Comparison of ENCODE assay signal across 24 mouse cellular contexts in the genomic region with DNA sequence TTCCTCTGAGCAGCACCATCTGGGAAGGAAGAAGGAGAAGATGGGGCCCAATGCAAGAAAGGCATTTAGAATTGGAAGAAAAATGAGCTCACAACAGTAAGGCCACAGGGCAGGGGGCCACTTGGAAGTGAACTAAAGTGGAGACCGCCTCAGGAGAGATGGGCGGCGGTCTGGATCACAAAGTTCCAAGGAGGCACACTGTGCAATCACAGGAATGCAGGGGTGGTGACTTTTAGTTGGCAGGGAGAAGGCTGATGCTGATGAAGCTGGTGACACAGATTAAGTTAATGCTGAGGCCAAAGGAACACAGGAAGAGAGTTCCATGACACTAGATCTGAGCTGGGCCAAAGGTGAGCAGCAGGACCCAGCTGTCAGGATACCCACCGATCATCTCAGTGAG. TPM values are rescaled to one million over a fixed set of nuclear protein-coding genes. Genes with fewer than 3 reads are reported as not detected.
DNase-seq lines count a peak whose midpoint lies in the region; ATAC-seq lines count a peak whose summit lies in the region.
"Had no signal": no experiment of that assay in that cellular context is flagged by ENCODE, and none has a peak within 500 bp of the region (broad histone marks: within the 10 kb centered on the region; RNA-seq: fewer than 3 reads in every experiment).

No protein-coding gene starts in this region.

- no peak overlapping the region for H3K4me2 ChIP-seq in heart, embryonic 12.5 days
- H3K4me2 ChIP-seq in heart, embryonic 11.5 days, result no peak overlapping the region
- H3K4me2 ChIP-seq in heart, embryonic 14.5 days (ENCODE audit: low read length), result peak overlapping the region; percentile 34
- H3K4me2 ChIP-seq: forebrain, embryonic 15.5 days; hindbrain, embryonic 13.5 days; limb, embryonic 12.5 days; liver, embryonic 13.5 days had no signal

- H3K9ac ChIP-seq in heart, embryonic 12.5 days, result no peak overlapping the region
- no peak overlapping the region for H3K9ac ChIP-seq in heart, embryonic 11.5 days (ENCODE audit: low read depth, low read length)
- no peak overlapping the region for H3K9ac ChIP-seq in heart, embryonic 14.5 days (ENCODE audit: low read length)
- H3K9ac ChIP-seq: forebrain, embryonic 15.5 days; hindbrain, embryonic 13.5 days; limb, embryonic 12.5 days; liver, embryonic 13.5 days had no signal

- no peak overlapping the region for H3K4me3 ChIP-seq in heart, embryonic 12.5 days
- H3K4me3 ChIP-seq in heart, embryonic 11.5 days (ENCODE audit: low read depth, low read length), result no peak overlapping the region
- H3K4me3 ChIP-seq in heart, embryonic 14.5 days (ENCODE audit: control insufficient read depth in 1 of 2, insufficient read depth in 1 of 2, low read depth in 1 of 2, low read length in 2 of 2), result no peak overlapping the region
- H3K4me3 ChIP-seq: embryonic facial prominence, embryonic 10.5 days; forebrain, embryonic 15.5 days; hindbrain, embryonic 13.5 days; limb, embryonic 12.5 days; liver, embryonic 13.5 days had no signal

- 53% methylated on average over 4 of the region's 4 CpGs for WGBS in heart, embryonic 12.5 days
- WGBS in heart, embryonic 11.5 days (ENCODE audit: insufficient replicate concordance), result 56% methylated on average over 4 of the region's 4 CpGs
- 33% methylated on average over 4 of the region's 4 CpGs for WGBS in heart, embryonic 14.5 days

- H3K27ac ChIP-seq in heart, embryonic 12.5 days (ENCODE audit: poor library complexity, severe bottlenecking), result 0 out of 2 replicates have a peak overlapping the region, but pooled peaks have one; percentile 12
- no peak overlapping the region for H3K27ac ChIP-seq in heart, embryonic 11.5 days (ENCODE audit: low read depth, low read length)
- peak overlapping the region; percentile 12 to 52; a peak in 3 of 4 replicates for H3K27ac ChIP-seq in heart, embryonic 14.5 days (replicated peaks in 1 of 2; ENCODE audit: control insufficient read depth in 1 of 2, insufficient read depth in 1 of 2, low read depth in 2 of 2, low read length in 2 of 2)
- H3K27ac ChIP-seq: embryonic facial prominence, embryonic 10.5 days; forebrain, embryonic 15.5 days; hindbrain, embryonic 13.5 days; limb, embryonic 12.5 days; liver, embryonic 13.5 days had no signal

- no peaks in the 10 kb centered on the region for H3K36me3 ChIP-seq in heart, embryonic 12.5 days
- H3K36me3 ChIP-seq in heart, embryonic 11.5 days (ENCODE audit: control insufficient read depth, insufficient read depth, low read length), result no peaks in the 10 kb centered on the region
- 0 out of 2 replicates have a peak, but pooled peaks cover 5% of the 10 kb centered on the region for H3K36me3 ChIP-seq in heart, embryonic 14.5 days (ENCODE audit: control insufficient read depth, insufficient read depth, low read length)
- H3K36me3 ChIP-seq: embryonic facial prominence, embryonic 10.5 days; forebrain, embryonic 15.5 days; hindbrain, embryonic 13.5 days; limb, embryonic 12.5 days; liver, embryonic 13.5 days had no signal

- ATAC-seq in heart, embryonic 12.5 days (ENCODE audit: insufficient number of reproducible peaks, low FRiP score), result no peak
- no peak for ATAC-seq in heart, embryonic 11.5 days (replicated peaks; ENCODE audit: insufficient number of reproducible peaks, low FRiP score, low TSS enrichment)
- peak; percentile 51; the same call in 1 of the 2 replicates for ATAC-seq in heart, embryonic 14.5 days (ENCODE audit: insufficient number of reproducible peaks, insufficient read depth, low FRiP score, low read depth)
- ATAC-seq: forebrain, embryonic 15.5 days had no signal

- no peaks in the 10 kb centered on the region for H3K9me3 ChIP-seq in heart, embryonic 12.5 days (replicated peaks)
- H3K9me3 ChIP-seq in heart, embryonic 11.5 days (replicated peaks; ENCODE audit: control insufficient read depth, low read length), result no peaks in the 10 kb centered on the region
- H3K9me3 ChIP-seq in heart, embryonic 14.5 days (ENCODE audit: control insufficient read depth, low read length), result no peaks in the 10 kb centered on the region
- H3K9me3 ChIP-seq: embryonic facial prominence, embryonic 10.5 days; forebrain, embryonic 15.5 days; hindbrain, embryonic 13.5 days; limb, embryonic 12.5 days; liver, embryonic 13.5 days had no signal

- H3K27me3 ChIP-seq in heart, embryonic 12.5 days (replicated peaks), result no peaks in the 10 kb centered on the region; the same call in 1 of the 2 replicates
- no peaks in the 10 kb centered on the region for H3K27me3 ChIP-seq in heart, embryonic 11.5 days (ENCODE audit: control insufficient read depth, insufficient read depth, low read length)
- H3K27me3 ChIP-seq in heart, embryonic 14.5 days (ENCODE audit: control insufficient read depth, insufficient read depth, low read length), result no peaks in the 10 kb centered on the region
- H3K27me3 ChIP-seq: forebrain, embryonic 15.5 days; hindbrain, embryonic 13.5 days; limb, embryonic 12.5 days; liver, embryonic 13.5 days had no signal

- peaks cover 12% of the 10 kb centered on the region for H3K4me1 ChIP-seq in heart, embryonic 12.5 days (replicated peaks)
- no peaks in the 10 kb centered on the region for H3K4me1 ChIP-seq in heart, embryonic 11.5 days (ENCODE audit: control insufficient read depth, insufficient read depth, low read length)
- H3K4me1 ChIP-seq in heart, embryonic 14.5 days (ENCODE audit: control insufficient read depth in 2 of 2, insufficient read depth in 2 of 2, low read length in 2 of 2), result peaks cover 11 to 16% of the 10 kb centered on the region in 2 experiments
- H3K4me1 ChIP-seq: forebrain, embryonic 15.5 days; liver, embryonic 13.5 days had no signal

- intact Hi-C loops in heart, postnatal 14 days (cut with DNase I), result no loop called here

- DNase-seq in heart, postnatal 14 days, result peak; percentile 14 to 39
- DNase-seq in lung, postnatal 14 days, result peak; percentile 26
- DNase-seq in right cerebral cortex, adult 18-20 months, result no peak
- DNase-seq in ovary, postnatal 10 days (ENCODE audit: low spot score), result no peak
- DNase-seq in gastrocnemius, adult 18-20 months (ENCODE audit: low spot score), result no peak
- DNase-seq: cerebellum, adult 11-12 months; cerebellum, postnatal 10 days; gastrocnemius, postnatal 10 days; kidney, adult 18-20 months; kidney, postnatal 10 days; liver, embryonic 13.5 days; midbrain, embryonic 14.5 days; thymus, adult 18-20 months; thymus, postnatal 4 days had no signal

RNA-seq across cellular contexts. Expression of gene Anxa5, which starts 35.4 kb away (rescaled TPM):
- 327 and 336 TPM in 2 replicates for polyA plus RNA-seq in heart, embryonic 12.5 days (2016; fragmentation: Nextera tagmentation; extraction: Ambion mirVana)
- polyA plus RNA-seq in heart, embryonic 11.5 days (2014; fragmentation: Nextera tagmentation; extraction: Ambion mirVana), result 316 and 392 TPM in 2 replicates
- 374 and 393 TPM in 2 replicates for polyA plus RNA-seq in heart, embryonic 14.5 days (2014; fragmentation: Nextera tagmentation; extraction: Ambion mirVana)
- 100 to 1,000 TPM; 166 to 168 TPM for total RNA-seq in heart, postnatal 14 days (2021)
- total RNA-seq in gastrocnemius, adult 18-20 months (2021), result 10 to 100 TPM; 35.6 to 47.6 TPM

RNA-seq across cellular contexts. Expression of gene 1810062G17Rik, which starts 35.5 kb away (rescaled TPM):
- polyA plus RNA-seq in heart, embryonic 12.5 days (2016; fragmentation: Nextera tagmentation; extraction: Ambion mirVana), result 1.2 and 1.3 TPM in 2 replicates
- 1.5 TPM in 2 replicates for polyA plus RNA-seq in heart, embryonic 11.5 days (2014; fragmentation: Nextera tagmentation; extraction: Ambion mirVana)
- 1.4 TPM in 2 replicates for polyA plus RNA-seq in heart, embryonic 14.5 days (2014; fragmentation: Nextera tagmentation; extraction: Ambion mirVana)
- total RNA-seq in heart, postnatal 14 days (2021), result under 1 TPM; 0.24 to 0.74 TPM
- not detected for total RNA-seq in gastrocnemius, adult 18-20 months (2021)
- total RNA-seq: heart, adult 18-20 months; megakaryocyte-erythroid progenitor cell, adult 5-6 weeks had no signal
- polyA plus RNA-seq: forebrain, embryonic 15.5 days; hindbrain, embryonic 13.5 days; neural tube, embryonic 11.5 days had no signal

Comparison
In these comparisons a context has a peak if more than half of its experiments do, and no peak if none do; other contexts are left out.
1. DNase-seq: peak in heart, postnatal 14 days (2 of 2) and lung, postnatal 14 days (single experiment); none in right cerebral cortex, adult 18-20 months (single experiment), ovary, postnatal 10 days (single experiment) and gastrocnemius, adult 18-20 months (single experiment).